Mouse (Mus musculus) hindbrain, embryonic 12.5 days (tissue): ENCODE results near the gene B4galnt2. TPM values are rescaled to one million over a fixed set of nuclear protein-coding genes. Genes with fewer than 3 reads are reported as not detected.

Experiments used
- ATAC-seq: fragments of 200-750 bp; cut with Nextera tagmentation; 2 replicates; pipeline ENCODE4 v1.8.0; 2017; ENCODE audit warnings: moderate TSS enrichment; ENCODE audit not compliant: low FRiP score
- H3K27ac ChIP-seq: fragments of 300-500 bp; sonication (generic); 2 replicates; pipeline ENCODE4 v1.5.1; 2016; ENCODE audit warnings: mild to moderate bottlenecking
- H3K27me3 ChIP-seq: fragments of 300-500 bp; sonication (generic); 2 replicates; pipeline ENCODE4 v1.6.1; 2016; ENCODE audit warnings: mild to moderate bottlenecking
- H3K36me3 ChIP-seq: fragments of 300-500 bp; sonication (generic); 2 replicates; pipeline ENCODE4 v1.6.1; 2016; ENCODE audit warnings: mild to moderate bottlenecking
- H3K4me1 ChIP-seq: fragments of 300-500 bp; sonication (generic); 2 replicates; pipeline ENCODE4 v1.6.1; 2016
- H3K4me2 ChIP-seq: fragments of 300-500 bp; sonication (generic); replicated peaks from 2 replicates; pipeline ENCODE4 v1.6.1; 2016; ENCODE audit warnings: mild to moderate bottlenecking
- H3K4me3 ChIP-seq: fragments of 300-500 bp; sonication (generic); 2 replicates; pipeline ENCODE4 v1.5.1; 2016; ENCODE audit warnings: mild to moderate bottlenecking
- H3K9ac ChIP-seq: fragments of 300-500 bp; sonication (generic); 2 replicates; pipeline ENCODE4 v1.6.1; 2016; ENCODE audit warnings: mild to moderate bottlenecking, moderate library complexity
- H3K9me3 ChIP-seq: fragments of 300-500 bp; sonication (generic); replicated peaks from 2 replicates; pipeline ENCODE4 v1.6.1; 2016; ENCODE audit warnings: mild to moderate bottlenecking
- WGBS: fragments of 180-500 bp; shearing (Covaris S2); methylation state at CpG from one replicate; pipeline ENCODE4 v1.1.7; 2016; 5-methylcytosine and 5-hydroxymethylcytosine counted together
- polyA plus RNA-seq: library from polyadenylated mRNA; unstranded; fragments of >200 nt; fragmentation: Nextera tagmentation; extraction: Ambion mirVana; gene quantifications from 2 replicates; pipeline ENCODE4 v1.2.1, GENCODE M21; 2016

The B4galnt2 gene
- polyA plus RNA-seq, 1 experiment from 2014 or later = not detected

- Histone ChIP-seq H3K4me1 (peaks cover 44% of the 10 kb centered on the region), H3K27me3 (peaks cover 73% of the 10 kb centered on the region), H3K9ac (no peak overlapping the region), H3K9me3 (no peaks in the 10 kb centered on the region), H3K27ac (no peak overlapping the region), H3K36me3 (no peaks in the 10 kb centered on the region), H3K4me2 (peak overlapping the region; percentile 19; the same call in 1 of the 2 replicates), H3K4me3 (no peak overlapping the region)
- no peak for ATAC-seq
- WGBS = 21% methylated on average over 15 of the region's 15 CpGs
These were observed 79.7 kb downstream of the B4galnt2 start for GRCm38 (mm10) chr11:95834742-95835710.

GRCm38 (mm10) chr11:95834143-95834667 is 80.5 kb downstream of the B4galnt2 start:
- no peak overlapping the region for H3K27ac ChIP-seq
- no peak; the same call in 1 of the 2 replicates for ATAC-seq
- no peaks in the 10 kb centered on the region for H3K36me3 ChIP-seq
- 5% methylated on average over 22 of the region's 22 CpGs for WGBS
- no peak overlapping the region for H3K4me3 ChIP-seq
- no peak overlapping the region; the same call in 1 of the 2 replicates for H3K9ac ChIP-seq
- H3K4me1 ChIP-seq = peaks cover 44% of the 10 kb centered on the region
- H3K9me3 ChIP-seq = no peaks in the 10 kb centered on the region
- H3K27me3 ChIP-seq = peaks cover 81% of the 10 kb centered on the region
- H3K4me2 ChIP-seq = peak overlapping the region; percentile 19; the same call in 1 of the 2 replicates

GRCm38 (mm10) chr11:95833631-95834142 is 81.0 kb downstream of the B4galnt2 start:
- Histone ChIP-seq H3K4me2 (peak overlapping the region; percentile 19; the same call in 1 of the 2 replicates), H3K9me3 (no peaks in the 10 kb centered on the region), H3K4me1 (peaks cover 44% of the 10 kb centered on the region), H3K27ac (no peak overlapping the region), H3K9ac (no peak overlapping the region; the same call in 1 of the 2 replicates), H3K36me3 (no peaks in the 10 kb centered on the region), H3K4me3 (no peak overlapping the region), H3K27me3 (peaks cover 86% of the 10 kb centered on the region)
- no peak for ATAC-seq
- 10% methylated on average over 18 of the region's 18 CpGs for WGBS

- no peak for ATAC-seq
- no peak overlapping the region for H3K9ac ChIP-seq
- no peak overlapping the region for H3K4me2 ChIP-seq
- 27% methylated on average over 8 of the region's 8 CpGs for WGBS
- no peaks in the 10 kb centered on the region for H3K36me3 ChIP-seq
- H3K9me3 ChIP-seq = no peaks in the 10 kb centered on the region
- no peak overlapping the region for H3K27ac ChIP-seq
- H3K4me3 ChIP-seq = no peak overlapping the region
- peaks cover 92% of the 10 kb centered on the region for H3K27me3 ChIP-seq
- H3K4me1 ChIP-seq = peaks cover 44% of the 10 kb centered on the region
These were observed 81.6 kb downstream of the B4galnt2 start for GRCm38 (mm10) chr11:95833006-95833570.

GRCm38 (mm10) chr11:95832129-95833005 is 82.3 kb downstream of the B4galnt2 start:
- no peak overlapping the region for H3K27ac ChIP-seq
- ATAC-seq = no peak
- H3K27me3 ChIP-seq = peaks cover 96% of the 10 kb centered on the region
- no peak overlapping the region for H3K4me3 ChIP-seq
- no peaks in the 10 kb centered on the region for H3K9me3 ChIP-seq
- WGBS = 36% methylated on average over 18 of the region's 18 CpGs
- no peaks in the 10 kb centered on the region for H3K36me3 ChIP-seq
- peaks cover 43% of the 10 kb centered on the region for H3K4me1 ChIP-seq
- H3K9ac ChIP-seq = no peak overlapping the region
- H3K4me2 ChIP-seq = no peak overlapping the region

- peak overlapping the region; percentile 43; the same call in 1 of the 2 replicates for H3K4me2 ChIP-seq
- H3K9ac ChIP-seq = no peak overlapping the region
- H3K27ac ChIP-seq = no peak overlapping the region
- ATAC-seq = no peak
- peaks cover 98% of the 10 kb centered on the region for H3K27me3 ChIP-seq
- peak overlapping the region; percentile 25; the same call in 1 of the 2 replicates for H3K4me3 ChIP-seq
- peaks cover 38% of the 10 kb centered on the region for H3K4me1 ChIP-seq
- no peaks in the 10 kb centered on the region for H3K9me3 ChIP-seq
- WGBS = 3% methylated on average over 14 of the region's 15 CpGs
- H3K36me3 ChIP-seq = no peaks in the 10 kb centered on the region
These were observed 83.0 kb downstream of the B4galnt2 start for GRCm38 (mm10) chr11:95831641-95832040.

- ATAC-seq = no peak
- Histone ChIP-seq H3K36me3 (no peaks in the 10 kb centered on the region), H3K27me3 (peaks cover 98% of the 10 kb centered on the region), H3K4me2 (peak overlapping the region; percentile 43), H3K4me1 (peaks cover 38% of the 10 kb centered on the region), H3K27ac (no peak overlapping the region), H3K4me3 (peak overlapping the region; percentile 25), H3K9me3 (no peaks in the 10 kb centered on the region), H3K9ac (no peak overlapping the region)
- WGBS = 5% methylated on average over 10 of the region's 10 CpGs
These were observed 83.4 kb downstream of the B4galnt2 start for GRCm38 (mm10) chr11:95831276-95831619.

- Histone ChIP-seq H3K27me3 (peaks cover 98% of the 10 kb centered on the region), H3K27ac (no peak overlapping the region), H3K9me3 (no peaks in the 10 kb centered on the region), H3K9ac (no peak overlapping the region), H3K4me2 (peak overlapping the region; percentile 43), H3K4me1 (peaks cover 38% of the 10 kb centered on the region), H3K36me3 (no peaks in the 10 kb centered on the region), H3K4me3 (peak overlapping the region; percentile 25)
- no peak for ATAC-seq
- 3% methylated on average over 80 of the region's 80 CpGs for WGBS
These were observed 84.0 kb downstream of the B4galnt2 start for GRCm38 (mm10) chr11:95830411-95831275.

GRCm38 (mm10) chr11:95829526-95830050 is 85.1 kb downstream of the B4galnt2 start:
- 33% methylated on average over 4 of the region's 4 CpGs for WGBS
- Histone ChIP-seq H3K4me1 (peaks cover 38% of the 10 kb centered on the region), H3K27ac (no peak overlapping the region), H3K9ac (no peak overlapping the region), H3K4me2 (no peak overlapping the region), H3K4me3 (no peak overlapping the region), H3K9me3 (no peaks in the 10 kb centered on the region), H3K27me3 (peaks cover 98% of the 10 kb centered on the region), H3K36me3 (no peaks in the 10 kb centered on the region)
- no peak for ATAC-seq

- H3K27ac ChIP-seq = no peak overlapping the region
- no peaks in the 10 kb centered on the region for H3K36me3 ChIP-seq
- H3K9ac ChIP-seq = no peak overlapping the region
- H3K4me3 ChIP-seq = no peak overlapping the region
- no peak overlapping the region for H3K4me2 ChIP-seq
- ATAC-seq = no peak
- 75% methylated on average over 11 of the region's 11 CpGs for WGBS
- peaks cover 26% of the 10 kb centered on the region for H3K4me1 ChIP-seq
- H3K27me3 ChIP-seq = peaks cover 90% of the 10 kb centered on the region
- H3K9me3 ChIP-seq = no peaks in the 10 kb centered on the region
These were observed 86.3 kb downstream of the B4galnt2 start for GRCm38 (mm10) chr11:95828181-95828964.
